Mouse (Mus musculus): ENCODE measurements around the gene Chml. TPM values are rescaled to one million over a fixed set of nuclear protein-coding genes. Genes with fewer than 3 reads are reported as not detected.

Chml gene
- total and polyA plus RNA-seq, 2 experiments: 0.98 to 1.8 TPM

GRCm38 (mm10) chr1:175701145-175701544 is 8.4 kb upstream of the Chml start:
- Histone ChIP-seq H3K9ac (ENCODE audit: low read depth, low read length) (no peak overlapping the region), H3K27ac (replicated peaks; ENCODE audit: insufficient read depth, low read depth, low read length) (no peak overlapping the region), H3K27me3 (ENCODE audit: control insufficient read depth, insufficient read depth, low read length) (no peaks in the 10 kb centered on the region), H3K4me3 (ENCODE audit: insufficient read depth, low read depth, low read length) (no peak overlapping the region), H3K36me3 (ENCODE audit: control insufficient read depth, insufficient read depth, low read length) (no peaks in the 10 kb centered on the region), H3K4me1 (ENCODE audit: control insufficient read depth, insufficient read depth, low read length) (no peaks in the 10 kb centered on the region), H3K79me2 (ENCODE audit: control insufficient read depth, insufficient read depth, low read length) (no peaks in the 10 kb centered on the region)
- TF ChIP-seq POLR2A (IDR thresholded peaks at IDR 0.05; ENCODE audit: extremely low read depth, insufficient read depth, low read length): no peak
- TF ChIP-seq CTCF (IDR thresholded peaks at IDR 0.05; ENCODE audit: low read depth, low read length): no peak
- DNase-seq (ENCODE audit: extremely low read depth, low read depth, low spot score): no peak
- WGBS: 52% methylated on average over 4 of the region's 4 CpGs

GRCm38 (mm10) chr1:175699796-175700195 is 7.1 kb upstream of the Chml start:
- Histone ChIP-seq H3K4me3 (ENCODE audit: insufficient read depth, low read depth, low read length) (no peak overlapping the region), H3K27me3 (ENCODE audit: control insufficient read depth, insufficient read depth, low read length) (no peaks in the 10 kb centered on the region), H3K4me1 (ENCODE audit: control insufficient read depth, insufficient read depth, low read length) (no peaks in the 10 kb centered on the region), H3K9ac (ENCODE audit: low read depth, low read length) (no peak overlapping the region), H3K36me3 (ENCODE audit: control insufficient read depth, insufficient read depth, low read length) (no peaks in the 10 kb centered on the region), H3K27ac (replicated peaks; ENCODE audit: insufficient read depth, low read depth, low read length) (no peak overlapping the region), H3K79me2 (ENCODE audit: control insufficient read depth, insufficient read depth, low read length) (no peaks in the 10 kb centered on the region)
- TF ChIP-seq CTCF (IDR thresholded peaks at IDR 0.05; ENCODE audit: low read depth, low read length) (no peak), POLR2A (IDR thresholded peaks at IDR 0.05; ENCODE audit: extremely low read depth, insufficient read depth, low read length) (no peak)
- peak; percentile 17 for DNase-seq (ENCODE audit: extremely low read depth, low read depth, low spot score)
- WGBS: 46% methylated on average over 4 of the region's 4 CpGs

- no peak for DNase-seq (ENCODE audit: extremely low read depth, low read depth, low spot score)
- Histone ChIP-seq H3K4me3 (ENCODE audit: insufficient read depth, low read depth, low read length) (no peak overlapping the region), H3K36me3 (ENCODE audit: control insufficient read depth, insufficient read depth, low read length) (no peaks in the 10 kb centered on the region), H3K27ac (replicated peaks; ENCODE audit: insufficient read depth, low read depth, low read length) (no peak overlapping the region), H3K9ac (ENCODE audit: low read depth, low read length) (no peak overlapping the region), H3K4me1 (ENCODE audit: control insufficient read depth, insufficient read depth, low read length) (no peaks in the 10 kb centered on the region), H3K27me3 (ENCODE audit: control insufficient read depth, insufficient read depth, low read length) (no peaks in the 10 kb centered on the region), H3K79me2 (ENCODE audit: control insufficient read depth, insufficient read depth, low read length) (no peaks in the 10 kb centered on the region)
- 69% methylated on average over 3 of the region's 3 CpGs for WGBS
- TF ChIP-seq CTCF (IDR thresholded peaks at IDR 0.05; ENCODE audit: low read depth, low read length) (no peak), POLR2A (IDR thresholded peaks at IDR 0.05; ENCODE audit: extremely low read depth, insufficient read depth, low read length) (no peak)
Observed at GRCm38 (mm10) chr1:175699375-175699774, 6.7 kb upstream of the Chml start.

DNA sequence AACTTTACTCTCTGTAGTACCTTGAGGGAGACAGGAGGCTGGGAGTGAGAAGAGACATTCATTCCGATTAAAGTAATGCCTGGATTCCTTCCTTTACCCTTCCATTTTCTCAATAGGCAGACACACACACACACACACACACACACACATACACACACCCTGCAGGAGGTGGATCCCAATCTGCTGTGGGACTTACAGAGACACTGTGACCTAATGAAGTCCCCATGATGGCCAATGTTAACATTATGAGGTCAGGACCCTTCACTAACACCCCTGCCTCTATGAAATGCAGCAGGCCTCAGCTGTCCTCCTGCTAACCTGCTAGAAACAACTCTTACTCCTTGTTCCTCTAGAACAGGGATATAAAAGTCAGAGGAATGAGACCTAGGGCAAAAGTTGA is 5.6 kb upstream of the Chml start, which contains the start of gene Wdr64:
Gene Wdr64 (plus strand): TSS at position 301 of the 400 bp plus-strand sequence.
- no peaks in the 10 kb centered on the region for H3K79me2 ChIP-seq (ENCODE audit: control insufficient read depth, insufficient read depth, low read length)
- no peak for DNase-seq (ENCODE audit: extremely low read depth, low read depth, low spot score)
- 81% methylated on average over 1 of the region's 1 CpGs for WGBS
- TF ChIP-seq CTCF (IDR thresholded peaks at IDR 0.05; ENCODE audit: low read depth, low read length) (no peak), POLR2A (IDR thresholded peaks at IDR 0.05; ENCODE audit: extremely low read depth, insufficient read depth, low read length) (no peak)
- no peaks in the 10 kb centered on the region for H3K36me3 ChIP-seq (ENCODE audit: control insufficient read depth, insufficient read depth, low read length)
- no peak within 1 kb of the TSS for H3K27ac ChIP-seq (replicated peaks; ENCODE audit: insufficient read depth, low read depth, low read length)
- H3K9ac ChIP-seq (ENCODE audit: low read depth, low read length): no peak within 1 kb of the TSS
- no peaks in the 10 kb centered on the region for H3K4me1 ChIP-seq (ENCODE audit: control insufficient read depth, insufficient read depth, low read length)
- no peaks in the 10 kb centered on the region for H3K27me3 ChIP-seq (ENCODE audit: control insufficient read depth, insufficient read depth, low read length)
- no peak within 1 kb of the TSS for H3K4me3 ChIP-seq (ENCODE audit: insufficient read depth, low read depth, low read length)

DNA sequence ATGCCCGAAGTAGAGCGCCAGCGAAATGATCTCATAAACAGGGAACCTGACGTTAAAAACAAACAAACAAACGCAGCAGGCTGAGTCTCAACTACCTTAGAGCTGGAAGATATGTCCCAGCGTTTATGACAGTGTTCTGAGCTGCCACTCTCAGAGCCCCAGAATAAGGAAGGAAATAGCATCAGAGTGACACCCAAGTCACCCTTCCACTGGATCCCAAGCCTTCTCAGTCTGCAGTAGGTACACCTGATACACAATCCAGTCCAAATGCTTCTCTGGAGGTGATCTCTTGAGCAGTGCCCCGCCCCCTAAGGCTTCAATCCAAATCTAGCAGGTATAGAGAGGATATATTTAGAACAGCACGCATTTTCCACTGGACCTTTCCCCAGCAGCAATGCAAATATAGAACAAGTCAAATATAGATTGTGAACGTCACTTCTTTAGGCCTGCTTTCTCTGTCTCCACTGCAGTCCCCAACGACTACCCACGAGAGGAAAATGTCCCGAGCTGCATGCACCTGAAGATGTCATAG is 794 bp upstream of the Chml start:
- TF ChIP-seq CTCF (IDR thresholded peaks at IDR 0.05; ENCODE audit: low read depth, low read length): no peak
- no peak for TF ChIP-seq POLR2A (IDR thresholded peaks at IDR 0.05; ENCODE audit: extremely low read depth, insufficient read depth, low read length)
- peaks cover 3% of the 10 kb centered on the region for H3K4me1 ChIP-seq (ENCODE audit: control insufficient read depth, insufficient read depth, low read length)
- no peaks in the 10 kb centered on the region for H3K27me3 ChIP-seq (ENCODE audit: control insufficient read depth, insufficient read depth, low read length)
- DNase-seq (ENCODE audit: extremely low read depth, low read depth, low spot score): no peak
- H3K9ac ChIP-seq (ENCODE audit: low read depth, low read length): no peak overlapping the region
- no peaks in the 10 kb centered on the region for H3K36me3 ChIP-seq (ENCODE audit: control insufficient read depth, insufficient read depth, low read length)
- no peak overlapping the region for H3K4me3 ChIP-seq (ENCODE audit: insufficient read depth, low read depth, low read length)
- H3K79me2 ChIP-seq (ENCODE audit: control insufficient read depth, insufficient read depth, low read length): no peaks in the 10 kb centered on the region
- 26% methylated on average over 12 of the region's 12 CpGs for WGBS
- no peak overlapping the region for H3K27ac ChIP-seq (replicated peaks; ENCODE audit: insufficient read depth, low read depth, low read length)

DNA sequence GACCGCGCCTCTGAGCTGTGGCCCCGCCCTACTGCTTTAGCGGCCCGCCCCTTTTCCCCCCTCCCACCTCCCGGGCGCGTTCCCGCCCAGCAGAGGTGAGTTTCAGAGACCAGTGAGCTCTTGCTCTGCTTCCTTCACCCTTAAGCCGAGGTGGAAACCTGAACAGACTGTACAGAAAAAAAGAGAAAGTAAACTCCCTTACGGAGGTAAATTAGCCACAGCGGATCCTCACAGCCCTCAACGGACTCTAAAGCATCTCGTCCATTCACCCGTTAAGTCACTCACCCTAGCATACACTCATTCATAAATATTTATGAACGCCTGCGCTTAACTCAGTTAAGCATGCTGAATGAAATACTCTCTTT is 278 bp upstream of the Chml start:
- Histone ChIP-seq H3K36me3 (ENCODE audit: control insufficient read depth, insufficient read depth, low read length) (no peaks in the 10 kb centered on the region), H3K27me3 (ENCODE audit: control insufficient read depth, insufficient read depth, low read length) (no peaks in the 10 kb centered on the region), H3K4me1 (ENCODE audit: control insufficient read depth, insufficient read depth, low read length) (peaks cover 3% of the 10 kb centered on the region), H3K4me3 (ENCODE audit: insufficient read depth, low read depth, low read length) (peak overlapping the region; percentile 39), H3K9ac (ENCODE audit: low read depth, low read length) (peak overlapping the region; percentile 39), H3K27ac (replicated peaks; ENCODE audit: insufficient read depth, low read depth, low read length) (no peak overlapping the region), H3K79me2 (ENCODE audit: control insufficient read depth, insufficient read depth, low read length) (no peaks in the 10 kb centered on the region)
- no peak for DNase-seq (ENCODE audit: extremely low read depth, low read depth, low spot score)
- no peak for TF ChIP-seq POLR2A (IDR thresholded peaks at IDR 0.05; ENCODE audit: extremely low read depth, insufficient read depth, low read length)
- TF ChIP-seq CTCF (IDR thresholded peaks at IDR 0.05; ENCODE audit: low read depth, low read length): no peak
- WGBS: under 1% methylated on average over 16 of the region's 17 CpGs
